Mouse (Mus musculus) adrenal gland, adult 2 months (tissue): ENCODE results near the gene Cyp2a4. TPM values are rescaled to one million over a fixed set of nuclear protein-coding genes. Genes with fewer than 3 reads are reported as not detected.
"Not testable (repeated sequence)": the region's sequence is repeated elsewhere in the genome, so short reads cannot be mapped to it uniquely, and the experiment has no call there.

Experiments used
- DNase-seq: peaks from one replicate; pipeline ENCODE4 v3.0.0; 2021
- long read RNA-seq: library from polyadenylated mRNA; stranded (forward); transcript quantifications from one replicate; pipeline ENCODE4 v2.0.0, GENCODE M21; 2021
- polyA plus RNA-seq: library from polyadenylated mRNA; depleted of rRNA; stranded (reverse); fragments of >200 nt; gene quantifications from 2 replicates; pipeline ENCODE4 v1.2.3, GENCODE M21; 2012; rRNA removed
- total RNA-seq, 2 experiments: library from RNA; stranded (reverse); gene quantifications; 2 replicates each; pipeline ENCODE4 v1.2.3; 2021

Gene Cyp2a4
- 1 to 10 TPM in 1 of 2 experiments, not detected in 1; 2.3 TPM for total RNA-seq
- 0.10 TPM in 1 of 2 replicates, not detected in the other for polyA plus RNA-seq
- long read RNA-seq: 0 reads

DNA sequence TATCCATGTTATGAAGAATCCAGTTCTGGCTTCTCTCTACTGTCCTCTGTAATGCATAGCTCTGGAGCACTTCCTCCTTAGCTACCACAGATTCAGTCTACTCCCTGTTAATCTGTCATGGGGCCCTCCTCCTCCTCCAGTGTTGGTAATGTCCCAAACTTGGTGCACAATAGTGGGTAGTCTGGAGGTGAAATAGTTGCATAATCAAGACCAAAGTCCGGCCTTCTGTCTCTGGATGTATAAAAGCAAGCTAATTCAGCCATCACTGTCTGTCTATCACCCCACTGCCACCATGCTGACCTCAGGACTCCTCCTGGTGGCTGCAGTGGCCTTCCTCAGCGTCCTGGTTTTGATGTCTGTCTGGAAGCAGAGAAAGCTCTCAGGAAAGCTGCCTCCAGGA lies at the start of gene Cyp2a4:
Gene Cyp2a4 (plus strand): TSS at position 244 of the 400 bp plus-strand sequence.
- DNase-seq: not testable (repeated sequence)

DNA sequence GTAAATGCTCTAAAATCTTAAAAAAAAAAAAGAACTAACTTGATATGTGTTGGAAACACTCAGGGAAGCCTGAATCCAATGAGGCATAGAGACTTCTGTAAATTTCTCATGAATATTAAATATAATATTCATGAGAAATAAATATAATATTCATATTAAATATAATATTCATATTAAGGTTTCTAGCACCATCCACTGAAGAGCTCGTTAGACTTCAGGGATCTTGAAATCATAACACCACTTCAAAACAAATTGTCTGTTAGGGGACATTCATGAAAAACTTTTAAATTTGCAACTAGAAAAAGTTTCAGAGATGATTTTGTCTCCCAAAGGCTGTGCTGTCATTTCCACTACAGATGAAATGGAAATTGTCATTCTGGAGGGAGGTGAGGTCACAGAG lies 46.9 kb upstream of the Cyp2a4 start, which contains the start of gene Vmn1r184:
Gene Vmn1r184 (plus strand): TSS at position 301 of the 400 bp plus-strand sequence.
- not testable (repeated sequence) for DNase-seq

DNA sequence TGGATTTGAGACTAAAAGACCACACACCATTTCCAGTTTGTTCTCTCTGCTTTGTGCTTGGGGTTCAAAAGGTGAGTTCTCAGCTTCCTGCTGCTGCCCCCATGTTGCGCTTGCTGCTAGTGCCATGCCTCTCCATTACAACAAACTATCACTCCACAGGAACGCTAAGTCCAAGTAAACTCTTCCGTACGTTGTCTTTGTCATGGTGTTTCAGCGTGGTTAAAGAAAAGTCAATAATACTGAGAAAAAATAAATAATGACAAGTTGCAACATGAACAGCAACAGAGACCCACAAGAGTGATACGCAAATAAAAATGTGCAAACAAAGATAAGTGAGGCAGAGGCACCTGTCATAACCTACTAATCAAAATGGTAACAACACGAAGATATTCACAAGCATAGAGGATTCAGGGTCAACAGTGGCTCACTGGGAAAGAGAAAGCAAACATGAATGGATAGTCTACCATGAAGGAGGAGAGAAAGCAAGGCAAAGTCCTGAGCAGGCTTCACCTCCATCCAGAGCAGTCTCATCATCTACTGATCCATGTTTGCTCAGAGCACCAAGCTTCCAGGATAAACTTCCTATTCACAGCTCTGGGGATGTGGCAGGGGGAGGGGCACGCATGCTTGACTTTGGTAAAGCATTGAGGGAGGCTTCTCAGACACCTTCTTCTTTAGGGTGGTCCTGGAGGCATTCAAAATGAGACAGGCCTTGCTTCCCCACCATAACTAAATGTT lies 3.4 kb upstream of the Cyp2a4 start:
- DNase-seq: not testable (repeated sequence)

DNA sequence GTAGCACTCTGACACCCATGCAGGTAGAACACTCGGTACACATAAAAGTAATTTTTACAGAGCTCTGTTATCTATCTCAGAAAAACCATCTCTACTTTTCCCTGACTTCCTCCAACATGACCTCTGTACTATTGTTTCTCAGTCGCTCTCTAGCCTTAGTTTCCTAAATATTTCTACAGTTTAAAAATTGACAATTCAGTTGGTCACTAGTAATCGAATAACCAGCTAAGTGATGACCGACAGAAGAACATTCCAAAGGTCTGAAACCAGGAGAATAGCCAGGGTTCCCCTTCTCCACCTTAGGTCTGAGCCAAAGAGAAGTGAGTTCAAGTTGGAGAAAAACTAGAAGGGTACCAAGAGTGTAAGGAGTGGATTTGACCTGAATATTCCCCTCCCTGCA lies 4.8 kb downstream of the Cyp2a4 start:
- not testable (repeated sequence) for DNase-seq

DNA sequence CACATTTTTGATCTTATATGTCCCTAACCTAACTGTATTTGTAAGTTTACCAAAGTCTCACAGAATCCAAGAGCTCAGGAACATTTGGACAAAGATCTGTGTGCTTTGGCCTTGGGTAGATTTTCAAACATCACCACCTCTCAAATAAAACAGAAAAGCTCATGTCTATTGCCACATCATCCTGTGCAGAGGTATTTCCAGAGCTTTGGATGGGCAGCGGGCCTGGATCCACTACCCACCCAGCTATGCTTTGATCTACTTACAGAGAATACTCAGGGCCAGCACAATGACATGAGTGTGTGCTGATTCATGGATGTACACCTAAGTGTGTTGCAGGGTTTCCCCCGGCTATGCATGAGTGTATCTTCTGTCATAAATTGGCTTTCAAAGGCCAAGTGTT lies 8.2 kb downstream of the Cyp2a4 start:
- DNase-seq: not testable (repeated sequence)

- not testable (repeated sequence) for DNase-seq
Measured at GRCm38 (mm10) chr7:26315809-26316208, 8.8 kb downstream of the Cyp2a4 start.

- not testable (repeated sequence) for DNase-seq
Measured at GRCm38 (mm10) chr7:26320361-26320760, 13.4 kb downstream of the Cyp2a4 start.

GRCm38 (mm10) chr7:26350177-26350576 lies 43.2 kb downstream of the Cyp2a4 start:
- not testable (repeated sequence) for DNase-seq

- not testable (repeated sequence) for DNase-seq
Measured at GRCm38 (mm10) chr7:26352258-26352657, 45.3 kb downstream of the Cyp2a4 start.

DNA sequence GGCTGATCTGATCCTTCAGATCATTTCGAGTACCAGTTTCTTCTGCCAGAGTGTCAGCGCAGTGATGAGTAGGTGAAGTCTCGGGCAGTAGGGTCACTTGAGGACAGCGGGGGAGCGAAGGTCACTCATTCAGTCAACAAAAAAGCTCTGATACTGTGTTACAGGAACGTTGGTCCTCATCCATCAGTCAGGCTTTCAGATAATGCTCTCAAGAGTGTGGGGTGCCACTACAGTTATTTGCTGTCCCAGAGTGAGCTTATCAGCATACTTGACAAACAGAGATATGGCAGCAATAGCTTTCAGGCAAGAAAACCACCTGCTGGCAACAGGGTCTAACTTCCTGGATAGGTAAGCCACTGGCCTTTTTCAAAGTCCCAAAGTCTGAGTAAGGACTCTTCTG lies 49.8 kb downstream of the Cyp2a4 start:
- DNase-seq: not testable (repeated sequence)

Other genes with a start within 250 kb of the Cyp2a4 start
- 1 to 10 TPM in 1 of 2 experiments, under 1 TPM in 1; 0.89 to 2.7 TPM for gene Cyp2b13, start 245.7 kb upstream of the Cyp2a4 start, total RNA-seq
- not detected in 2 replicates for gene Cyp2b13, start 245.7 kb upstream of the Cyp2a4 start, polyA plus RNA-seq
- gene Cyp2b9, start 133.8 kb upstream of the Cyp2a4 start, total RNA-seq: 1 to 10 TPM in 1 of 2 experiments, not detected in 1; 1.6 TPM
- gene Cyp2b9, start 133.8 kb upstream of the Cyp2a4 start, polyA plus RNA-seq: 0.08 TPM in 1 of 2 replicates, not detected in the other
- not detected for gene Vmn1r184, start 46.8 kb upstream of the Cyp2a4 start, total RNA-seq
- gene Vmn1r184, start 46.8 kb upstream of the Cyp2a4 start, polyA plus RNA-seq: not detected in 2 replicates
- not detected for gene Nlrp9c, start 96.5 kb downstream of the Cyp2a4 start, total RNA-seq
- not detected in 2 replicates for gene Nlrp9c, start 96.5 kb downstream of the Cyp2a4 start, polyA plus RNA-seq
- gene Nlrp4a, start 127.9 kb downstream of the Cyp2a4 start, total RNA-seq: not detected
- not detected in 2 replicates for gene Nlrp4a, start 127.9 kb downstream of the Cyp2a4 start, polyA plus RNA-seq
- not detected for gene Nlrp9a, start 227.9 kb downstream of the Cyp2a4 start, total RNA-seq
- not detected in 2 replicates for gene Nlrp9a, start 227.9 kb downstream of the Cyp2a4 start, polyA plus RNA-seq